In genomic region chr3:38907676-38908425, GRCm38 (mm10) we compare ENCODE assay signal across 11 mouse cellular contexts. TPM values are rescaled to one million over a fixed set of nuclear protein-coding genes. Genes with fewer than 3 reads are reported as not detected.
DNase-seq lines count a peak whose midpoint lies in the region; ATAC-seq and TF ChIP-seq lines count a peak whose summit lies in the region.
"Had no signal": no experiment of that assay in that cellular context is flagged by ENCODE, and none has a peak within 500 bp of the region (broad histone marks: within the 10 kb centered on the region; RNA-seq: fewer than 3 reads in every experiment).

No protein-coding gene starts in this region.

- H3K27ac ChIP-seq in layer of hippocampus, adult 2 months, result peak overlapping the region; percentile 63
- H3K27ac ChIP-seq in hindbrain, embryonic 13.5 days, result peak overlapping the region; percentile 71
- peak overlapping the region; percentile 68 for H3K27ac ChIP-seq in neural tube, embryonic 13.5 days (replicated peaks)
- H3K27ac ChIP-seq: macrophage had no signal

- TF ChIP-seq CTCF in layer of hippocampus, adult 2 months (conservative IDR thresholded peaks at IDR 0.05), result no peak

- H3K9ac ChIP-seq in hindbrain, embryonic 13.5 days, result peak overlapping the region; percentile 60
- H3K9ac ChIP-seq in neural tube, embryonic 13.5 days, result peak overlapping the region; percentile 49

- peak; percentile 28 for DNase-seq in embryo, embryonic 11 days
- DNase-seq in embryo, embryonic 9.5 days (ENCODE audit: extremely low spot score), result no peak
- DNase-seq in layer of hippocampus, adult 2 months (ENCODE audit: low spot score in 2 of 2), result no peak
- DNase-seq in layer of hippocampus, adult 11-12 months (ENCODE audit: low spot score), result no peak
- DNase-seq in gastrocnemius, postnatal 4 days (ENCODE audit: low spot score in 2 of 2), result no peak
- DNase-seq in adrenal gland, adult 8-10 months, result no peak
- DNase-seq: adrenal gland, postnatal 25 days; cerebellum, adult 18-20 months had no signal

- peaks cover 2% of the 10 kb centered on the region; the same call in 1 of the 2 replicates for H3K36me3 ChIP-seq in hindbrain, embryonic 13.5 days
- no peaks in the 10 kb centered on the region; the same call in 1 of the 2 replicates for H3K36me3 ChIP-seq in neural tube, embryonic 13.5 days

- 0 out of 2 replicates have a peak overlapping the region, but pooled peaks have one; percentile 4 for H3K4me3 ChIP-seq in layer of hippocampus, adult 2 months
- peak overlapping the region; percentile 25 for H3K4me3 ChIP-seq in hindbrain, embryonic 13.5 days
- H3K4me3 ChIP-seq in neural tube, embryonic 13.5 days, result peak overlapping the region; percentile 24

- no peaks in the 10 kb centered on the region for H3K27me3 ChIP-seq in hindbrain, embryonic 13.5 days
- H3K27me3 ChIP-seq in neural tube, embryonic 13.5 days, result no peaks in the 10 kb centered on the region

- H3K4me1 ChIP-seq in hindbrain, embryonic 13.5 days (replicated peaks), result peaks cover 38% of the 10 kb centered on the region
- H3K4me1 ChIP-seq in neural tube, embryonic 13.5 days (replicated peaks), result peaks cover 60% of the 10 kb centered on the region

- no peaks in the 10 kb centered on the region for H3K9me3 ChIP-seq in hindbrain, embryonic 13.5 days
- no peaks in the 10 kb centered on the region for H3K9me3 ChIP-seq in neural tube, embryonic 13.5 days

- 0 out of 2 replicates have a peak, but pooled peaks have one; percentile 41 for ATAC-seq in hindbrain, embryonic 13.5 days (ENCODE audit: low FRiP score)
- ATAC-seq in neural tube, embryonic 13.5 days (ENCODE audit: low read depth), result peak; percentile 51; the same call in 1 of the 2 replicates

- peak overlapping the region; percentile 54 for H3K4me2 ChIP-seq in hindbrain, embryonic 13.5 days
- H3K4me2 ChIP-seq in neural tube, embryonic 13.5 days, result peak overlapping the region; percentile 53

- 11% methylated on average over 14 of the region's 14 CpGs for WGBS in hindbrain, embryonic 13.5 days
- 12% methylated on average over 14 of the region's 14 CpGs for WGBS in neural tube, embryonic 13.5 days

RNA-seq across cellular contexts. Expression of gene Fat4, which starts 21.1 kb away (rescaled TPM):
- 10 to 100 TPM; 29.4 to 34.5 TPM for total RNA-seq in layer of hippocampus, adult 2 months (2021)
- polyA plus RNA-seq in hindbrain, embryonic 13.5 days (2015; fragmentation: Nextera tagmentation; extraction: Ambion mirVana), result 9.9 and 10.0 TPM in 2 replicates
- polyA plus RNA-seq in neural tube, embryonic 13.5 days (2015; fragmentation: Nextera tagmentation; extraction: Ambion mirVana), result 11.5 and 13.8 TPM in 2 replicates
- 10 to 100 TPM; 40.2 to 40.9 TPM for total RNA-seq in gastrocnemius, postnatal 4 days (2021)
- 10 to 100 TPM in 3 of 4 experiments, 1 to 10 TPM in 1; 8.7 to 20.2 (median 13.7) TPM for total RNA-seq in adrenal gland, adult 8-10 months (2022)
